Mouse (Mus musculus) embryonic facial prominence, embryonic 14.5 days (tissue): Measurements from ENCODE around the gene Clec9a. TPM values are rescaled to one million over a fixed set of nuclear protein-coding genes. Genes with fewer than 3 reads are reported as not detected.

ENCODE experiments used
- ATAC-seq: fragments of 200-750 bp; cut with Nextera tagmentation; 2 replicates; pipeline ENCODE4 v1.8.0; 2017; ENCODE audit warnings: low read depth, moderate number of reproducible peaks, moderate TSS enrichment
- DNase-seq: peaks from one replicate; pipeline ENCODE4 v3.0.0-alpha.2; 2015; ENCODE audit warnings: low spot score
- H3K27ac ChIP-seq: fragments of 300-500 bp; sonication (generic); replicated peaks from 2 replicates; pipeline ENCODE4 v1.5.1; 2014; ENCODE audit warnings: low read depth, mild to moderate bottlenecking, low read length, moderate library complexity
- H3K27me3 ChIP-seq: fragments of 300-500 bp; sonication (generic); replicated peaks from 2 replicates; pipeline ENCODE4 v1.6.1; 2014; ENCODE audit warnings: low read length; ENCODE audit not compliant: control insufficient read depth, insufficient read depth
- H3K36me3 ChIP-seq: fragments of 300-500 bp; sonication (generic); 2 replicates; pipeline ENCODE4 v1.6.1; 2014; ENCODE audit warnings: low read length, mixed read lengths; ENCODE audit not compliant: control insufficient read depth, insufficient read depth
- H3K4me1 ChIP-seq: fragments of 300-500 bp; sonication (generic); 2 replicates; pipeline ENCODE4 v1.6.1; 2014; ENCODE audit warnings: antibody characterized with exemption, low read length; ENCODE audit not compliant: control insufficient read depth, insufficient read depth
- H3K4me2 ChIP-seq: fragments of 300-500 bp; sonication (generic); 2 replicates; pipeline ENCODE4 v1.6.1; 2014; ENCODE audit warnings: low read depth, mild to moderate bottlenecking, low read length, moderate library complexity, mixed read lengths
- H3K4me3 ChIP-seq: fragments of 300-500 bp; sonication (generic); 2 replicates; pipeline ENCODE4 v1.5.1; 2014; ENCODE audit warnings: low read depth, mild to moderate bottlenecking, low read length
- H3K9ac ChIP-seq: fragments of 300-500 bp; sonication (generic); 2 replicates; pipeline ENCODE4 v1.6.1; 2014; ENCODE audit warnings: low read depth, mild to moderate bottlenecking, low read length, moderate library complexity, mixed read lengths
- H3K9me3 ChIP-seq: fragments of 300-500 bp; sonication (generic); 2 replicates; pipeline ENCODE4 v1.6.1; 2016; ENCODE audit warnings: low read length; ENCODE audit not compliant: control insufficient read depth
- WGBS: fragments of 180-500 bp; shearing (Covaris S2); extraction: QIAGEN DNeasy Blood & Tissue Kit; methylation state at CpG from one replicate; pipeline ENCODE4 v1.1.7; 2014; 5-methylcytosine and 5-hydroxymethylcytosine counted together
- polyA plus RNA-seq: library from polyadenylated mRNA; unstranded; fragments of >200 nt; fragmentation: Nextera tagmentation; extraction: Ambion mirVana; gene quantifications from 2 replicates; pipeline ENCODE4 v1.2.1, GENCODE M21; 2014

Gene Clec9a
- polyA plus RNA-seq, 1 experiment from 2014 or later = 0.24 TPM

- DNase-seq (peak; percentile 17), ATAC-seq (no peak)
- H3K9ac ChIP-seq = no peak overlapping the region
- H3K4me1 ChIP-seq = no peaks in the 10 kb centered on the region
- no peaks in the 10 kb centered on the region for H3K27me3 ChIP-seq
- H3K4me3 ChIP-seq = no peak overlapping the region
- no peak overlapping the region; the same call in 1 of the 2 replicates for H3K27ac ChIP-seq
- no peaks in the 10 kb centered on the region for H3K36me3 ChIP-seq
- H3K4me2 ChIP-seq = no peak overlapping the region
- H3K9me3 ChIP-seq = no peaks in the 10 kb centered on the region
- 33% methylated on average over 2 of the region's 2 CpGs for WGBS
Observed at GRCm38 (mm10) chr6:129407324-129407723, 1.3 kb upstream of the Clec9a start.

GRCm38 (mm10) chr6:129414177-129414576, 5.5 kb downstream of the Clec9a start:
- no peaks in the 10 kb centered on the region for H3K4me1 ChIP-seq
- H3K27me3 ChIP-seq = no peaks in the 10 kb centered on the region
- no peak for ATAC-seq
- H3K9me3 ChIP-seq = no peaks in the 10 kb centered on the region
- WGBS = 72% methylated on average over 1 of the region's 1 CpGs
- no peak for DNase-seq
- H3K9ac ChIP-seq = no peak overlapping the region
- H3K27ac ChIP-seq = no peak overlapping the region
- H3K4me3 ChIP-seq = no peak overlapping the region
- no peaks in the 10 kb centered on the region for H3K36me3 ChIP-seq
- H3K4me2 ChIP-seq = no peak overlapping the region

GRCm38 (mm10) chr6:129422311-129422710, 13.6 kb downstream of the Clec9a start:
- Histone ChIP-seq H3K9ac (no peak overlapping the region), H3K4me2 (no peak overlapping the region), H3K27me3 (no peaks in the 10 kb centered on the region), H3K27ac (no peak overlapping the region), H3K9me3 (no peaks in the 10 kb centered on the region), H3K4me3 (no peak overlapping the region), H3K36me3 (no peaks in the 10 kb centered on the region), H3K4me1 (0 out of 2 replicates have a peak, but pooled peaks cover 7% of the 10 kb centered on the region)
- ATAC-seq = no peak
- 86% methylated on average over 3 of the region's 3 CpGs for WGBS
- no peak for DNase-seq

GRCm38 (mm10) chr6:129423040-129423733, 14.5 kb downstream of the Clec9a start:
- 0 out of 2 replicates have a peak, but pooled peaks cover 7% of the 10 kb centered on the region for H3K4me1 ChIP-seq
- H3K4me3 ChIP-seq = no peak overlapping the region
- WGBS = 59% methylated on average over 4 of the region's 4 CpGs
- DNase-seq (peak; percentile 89), ATAC-seq (peak; percentile 92)
- no peak overlapping the region for H3K9ac ChIP-seq
- H3K4me2 ChIP-seq = no peak overlapping the region
- H3K36me3 ChIP-seq = no peaks in the 10 kb centered on the region
- H3K27ac ChIP-seq = 0 out of 2 replicates have a peak overlapping the region, but pooled peaks have one; percentile 0
- no peaks in the 10 kb centered on the region for H3K9me3 ChIP-seq
- no peaks in the 10 kb centered on the region for H3K27me3 ChIP-seq

GRCm38 (mm10) chr6:129423734-129424072, 15.0 kb downstream of the Clec9a start:
- Histone ChIP-seq H3K9me3 (no peaks in the 10 kb centered on the region), H3K27ac (no peak overlapping the region), H3K36me3 (no peaks in the 10 kb centered on the region), H3K4me3 (no peak overlapping the region), H3K4me1 (0 out of 2 replicates have a peak, but pooled peaks cover 7% of the 10 kb centered on the region), H3K9ac (no peak overlapping the region), H3K27me3 (no peaks in the 10 kb centered on the region), H3K4me2 (no peak overlapping the region)
- DNase-seq (peak; percentile 37), ATAC-seq (peak; percentile 76)
- WGBS = 0% methylated on average over 1 of the region's 1 CpGs

GRCm38 (mm10) chr6:129425217-129425616, 16.6 kb downstream of the Clec9a start:
- Histone ChIP-seq H3K36me3 (no peaks in the 10 kb centered on the region), H3K4me3 (no peak overlapping the region), H3K9ac (no peak overlapping the region), H3K4me1 (0 out of 2 replicates have a peak, but pooled peaks cover 7% of the 10 kb centered on the region), H3K27me3 (no peaks in the 10 kb centered on the region), H3K9me3 (no peaks in the 10 kb centered on the region), H3K27ac (no peak overlapping the region), H3K4me2 (no peak overlapping the region)
- ATAC-seq (no peak), DNase-seq (peak; percentile 2)
- 66% methylated on average over 5 of the region's 5 CpGs for WGBS

GRCm38 (mm10) chr6:129425812-129426211, 17.1 kb downstream of the Clec9a start:
- peak; percentile 22 for DNase-seq
- WGBS = 23% methylated on average over 5 of the region's 5 CpGs

GRCm38 (mm10) chr6:129427281-129427680, 18.6 kb downstream of the Clec9a start:
- WGBS = 75% methylated on average over 4 of the region's 4 CpGs

More at GRCm38 (mm10) chr6:129425812-129426211, 17.1 kb downstream of the Clec9a start:
- H3K36me3 ChIP-seq = no peaks in the 10 kb centered on the region
- H3K4me2 ChIP-seq = no peak overlapping the region
- 0 out of 2 replicates have a peak, but pooled peaks cover 7% of the 10 kb centered on the region for H3K4me1 ChIP-seq
- H3K27ac ChIP-seq = no peak overlapping the region
- H3K9ac ChIP-seq = no peak overlapping the region
- no peaks in the 10 kb centered on the region for H3K9me3 ChIP-seq
- no peak for ATAC-seq
- H3K27me3 ChIP-seq = no peaks in the 10 kb centered on the region
- H3K4me3 ChIP-seq = no peak overlapping the region

GRCm38 (mm10) chr6:129434239-129434638, 25.6 kb downstream of the Clec9a start:
- no peak for DNase-seq
- ATAC-seq = no peak
- Histone ChIP-seq H3K9me3 (no peaks in the 10 kb centered on the region), H3K4me1 (no peaks in the 10 kb centered on the region), H3K9ac (no peak overlapping the region), H3K4me2 (no peak overlapping the region), H3K36me3 (no peaks in the 10 kb centered on the region), H3K4me3 (no peak overlapping the region), H3K27ac (no peak overlapping the region), H3K27me3 (no peaks in the 10 kb centered on the region)
- 77% methylated on average over 5 of the region's 5 CpGs for WGBS

More at GRCm38 (mm10) chr6:129427281-129427680, 18.6 kb downstream of the Clec9a start:
- H3K4me2 ChIP-seq = no peak overlapping the region
- H3K36me3 ChIP-seq = no peaks in the 10 kb centered on the region
- DNase-seq (no peak), ATAC-seq (no peak)
- no peak overlapping the region for H3K27ac ChIP-seq
- 0 out of 2 replicates have a peak, but pooled peaks cover 7% of the 10 kb centered on the region for H3K4me1 ChIP-seq
- no peak overlapping the region for H3K9ac ChIP-seq
- no peak overlapping the region for H3K4me3 ChIP-seq
- H3K9me3 ChIP-seq = no peaks in the 10 kb centered on the region
- no peaks in the 10 kb centered on the region for H3K27me3 ChIP-seq
